Mouse (Mus musculus): ENCODE measurements around the gene Dnajc10. TPM values are rescaled to one million over a fixed set of nuclear protein-coding genes. Genes with fewer than 3 reads are reported as not detected.

Dnajc10 gene
- 43.3 and 45.0 TPM in 2 replicates for polyA plus RNA-seq (2012; rRNA removed)

DNA sequence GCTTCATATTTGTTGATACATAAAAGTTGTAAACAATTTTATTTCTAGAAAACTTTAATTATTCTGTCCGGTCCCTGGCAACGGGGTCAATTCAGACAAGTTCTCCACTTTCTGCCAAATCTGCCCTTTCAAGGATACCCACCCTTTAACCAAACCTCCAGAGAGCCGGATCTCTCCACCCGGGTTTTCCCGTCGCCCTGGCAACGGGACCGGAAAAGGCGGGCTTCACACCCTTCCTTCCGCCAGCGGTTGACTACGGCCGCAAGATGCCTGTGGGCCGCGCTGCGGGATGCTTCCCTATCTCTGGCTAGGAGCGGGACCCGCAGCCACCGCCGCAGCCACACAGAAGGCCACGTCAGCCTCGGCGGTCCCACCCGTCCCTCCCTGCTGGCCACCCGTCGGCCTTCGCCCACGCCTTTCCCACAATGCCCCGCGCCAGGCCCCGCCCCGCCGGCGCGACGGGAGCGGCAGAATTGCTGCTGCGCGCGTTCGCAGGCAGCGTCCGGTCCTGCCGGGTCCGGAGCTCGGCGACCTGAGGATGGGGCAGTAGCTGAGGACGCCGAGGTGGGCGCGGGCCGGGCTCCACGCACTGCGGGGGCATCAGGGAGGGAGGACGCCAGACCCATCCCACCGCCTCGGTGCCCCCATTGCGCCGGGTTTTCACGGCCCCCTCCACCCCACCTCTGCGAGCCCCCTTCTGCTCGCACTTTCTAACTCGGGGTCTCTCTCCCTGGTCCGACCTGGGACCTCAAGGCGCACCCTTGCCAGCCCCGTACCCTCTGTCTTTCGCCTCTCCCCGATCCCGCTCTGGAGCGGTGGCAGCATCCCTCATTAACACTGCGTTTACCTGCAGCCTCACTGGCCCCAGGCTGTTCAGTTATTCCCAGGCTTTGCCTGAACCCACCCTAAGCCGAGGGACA lies at the start of gene Dnajc10:
Gene Dnajc10 (plus strand): TSS at position 225 of the 920 bp plus-strand sequence.
- DNase-seq (ENCODE audit: extremely low spot score in 1 of 2, low spot score in 1 of 2) = peak; percentile 83 to 89

DNA sequence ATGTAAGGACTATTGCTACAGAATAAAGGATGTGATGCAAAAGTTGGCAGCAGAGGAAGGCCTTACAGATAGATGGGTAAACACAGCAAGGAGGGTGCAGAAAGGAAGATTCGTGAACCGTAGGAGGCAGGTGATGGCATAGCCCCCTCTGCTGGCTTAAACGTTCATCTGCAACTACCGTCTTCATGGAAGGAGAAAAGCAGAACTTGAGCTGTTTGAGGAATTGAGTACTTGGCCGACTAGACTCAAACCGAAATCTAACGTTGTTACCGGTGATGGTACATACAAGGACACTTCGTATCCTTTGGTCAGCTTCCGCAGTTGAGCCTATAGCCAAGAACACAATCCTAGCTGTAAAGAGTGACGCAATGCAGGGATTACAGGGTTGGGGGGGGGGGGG lies 48.4 kb upstream of the Dnajc10 start:
- peak; percentile 75 to 92 for DNase-seq (ENCODE audit: extremely low spot score in 1 of 2, low spot score in 1 of 2)

DNA sequence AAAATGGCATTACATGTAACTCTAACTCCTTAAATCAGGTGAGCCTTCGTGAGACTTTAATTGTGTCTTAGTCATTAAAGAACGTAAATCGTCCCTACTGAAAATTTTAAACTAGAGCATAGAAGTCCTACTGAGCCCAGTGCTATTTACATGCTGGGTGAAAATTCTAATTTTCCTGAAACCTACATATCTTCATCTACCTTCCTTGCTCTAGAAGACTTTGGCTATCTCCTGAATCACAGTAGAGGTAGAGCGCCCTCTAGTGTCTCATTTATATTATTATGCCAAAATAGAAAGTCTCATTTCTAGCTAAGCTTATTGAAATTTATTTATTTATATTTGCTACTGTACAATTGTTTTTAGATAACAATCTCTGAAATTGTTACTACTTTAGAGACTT lies 47.2 kb upstream of the Dnajc10 start:
- peak in 1 of 2 experiments; percentile 80 for DNase-seq (ENCODE audit: extremely low spot score in 1 of 2, low spot score in 1 of 2)

DNA sequence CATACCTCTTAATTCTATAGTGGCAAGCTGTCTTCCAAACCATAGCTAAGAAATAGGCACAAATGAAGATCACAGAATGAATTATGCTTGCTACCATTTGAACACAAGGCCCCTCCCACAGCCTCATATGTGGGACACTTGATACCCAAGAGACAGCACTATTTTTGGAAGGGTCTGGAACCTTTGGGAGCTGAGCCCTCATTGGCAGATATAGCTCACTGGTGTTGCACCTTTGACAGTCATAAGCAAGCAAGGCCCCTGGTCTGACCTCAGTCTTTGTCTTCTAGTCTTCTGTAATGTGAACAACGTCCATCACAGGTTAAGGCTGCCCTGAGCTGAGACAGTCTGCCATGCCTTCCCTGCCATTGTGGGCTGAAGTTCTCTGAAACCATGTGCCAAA lies 43.8 kb upstream of the Dnajc10 start:
- DNase-seq (ENCODE audit: extremely low spot score in 1 of 2, low spot score in 1 of 2) = no peak

DNA sequence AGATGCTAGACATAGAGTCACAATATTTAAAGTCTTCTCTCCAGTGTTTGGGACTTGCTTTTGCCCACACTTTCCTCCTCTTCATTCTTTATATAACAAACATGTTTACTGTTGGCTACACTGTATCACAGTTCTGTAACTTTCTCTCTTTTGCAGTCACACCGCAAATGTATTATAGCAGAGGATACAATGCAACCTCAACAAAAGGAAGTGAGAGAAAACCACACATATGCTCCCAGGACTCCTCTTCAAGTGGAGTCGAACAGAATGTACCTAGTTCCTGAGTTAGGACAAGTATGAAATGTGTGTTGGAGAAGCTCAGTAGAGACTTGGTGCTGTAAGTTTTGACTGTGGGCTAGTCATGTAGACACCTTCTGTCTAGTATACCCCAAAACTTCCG lies 42.2 kb upstream of the Dnajc10 start:
- no peak for DNase-seq (ENCODE audit: extremely low spot score in 1 of 2, low spot score in 1 of 2)

DNA sequence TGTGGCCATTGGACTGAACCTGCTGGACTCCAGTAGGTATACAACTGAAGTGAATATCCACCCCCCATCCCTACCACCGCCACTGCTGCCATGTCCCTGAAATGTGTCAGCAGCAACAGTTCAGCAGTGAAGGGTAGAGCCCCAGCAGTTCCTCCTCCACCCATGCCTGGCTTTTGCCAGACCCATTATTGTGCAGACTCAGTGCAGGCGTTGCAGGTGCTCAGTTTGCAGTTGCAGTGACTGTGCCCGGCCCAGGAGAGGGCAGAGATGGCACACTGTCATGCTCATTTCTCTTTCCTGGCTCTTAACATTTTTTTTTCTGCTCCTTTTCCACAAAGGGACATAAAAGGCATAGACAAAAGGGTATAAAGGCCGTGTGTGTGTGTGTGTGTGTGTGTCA lies 41.5 kb upstream of the Dnajc10 start:
- no peak for DNase-seq (ENCODE audit: extremely low spot score in 1 of 2, low spot score in 1 of 2)

DNA sequence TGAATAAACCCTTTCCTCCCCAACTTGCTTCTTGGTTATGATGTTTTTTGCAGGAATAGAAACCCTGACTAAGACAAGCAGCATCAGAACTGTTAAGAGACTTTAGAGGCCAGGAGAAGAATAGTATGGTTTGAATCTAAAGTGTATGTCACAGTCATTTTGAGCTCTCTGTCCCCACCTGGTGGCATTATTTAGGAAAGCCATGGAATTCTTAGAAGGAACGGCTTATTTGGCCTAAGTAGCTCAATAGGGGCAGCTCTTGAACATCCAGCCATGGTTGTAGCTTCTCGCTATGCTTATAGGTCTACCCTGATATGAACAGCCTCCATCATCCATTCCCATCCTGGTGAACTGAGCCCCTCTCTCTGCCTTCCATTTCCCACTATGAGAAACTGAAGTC lies 40.1 kb upstream of the Dnajc10 start:
- peak in 1 of 2 experiments; percentile 85 for DNase-seq (ENCODE audit: extremely low spot score in 1 of 2, low spot score in 1 of 2)

DNA sequence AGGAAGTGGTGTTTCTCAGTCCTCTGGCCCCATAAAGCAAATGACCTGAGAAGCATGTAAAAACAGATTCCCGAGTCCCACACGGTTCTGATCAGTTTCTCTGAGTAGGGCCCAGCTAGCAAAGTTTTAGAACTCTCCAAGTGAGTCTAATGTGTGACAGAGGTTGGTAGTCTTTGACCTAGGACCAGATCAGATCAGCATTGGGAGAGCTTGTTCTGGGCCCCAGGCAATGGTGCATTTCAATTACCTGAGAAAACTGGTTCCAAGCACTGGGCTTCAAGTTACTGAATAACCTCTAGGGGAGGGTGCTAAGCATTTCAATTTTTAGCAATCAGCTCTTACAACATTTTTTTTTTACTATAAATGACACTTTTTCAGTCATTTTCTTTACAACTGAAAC lies 33.1 kb upstream of the Dnajc10 start:
- no peak for DNase-seq (ENCODE audit: extremely low spot score in 1 of 2, low spot score in 1 of 2)

DNA sequence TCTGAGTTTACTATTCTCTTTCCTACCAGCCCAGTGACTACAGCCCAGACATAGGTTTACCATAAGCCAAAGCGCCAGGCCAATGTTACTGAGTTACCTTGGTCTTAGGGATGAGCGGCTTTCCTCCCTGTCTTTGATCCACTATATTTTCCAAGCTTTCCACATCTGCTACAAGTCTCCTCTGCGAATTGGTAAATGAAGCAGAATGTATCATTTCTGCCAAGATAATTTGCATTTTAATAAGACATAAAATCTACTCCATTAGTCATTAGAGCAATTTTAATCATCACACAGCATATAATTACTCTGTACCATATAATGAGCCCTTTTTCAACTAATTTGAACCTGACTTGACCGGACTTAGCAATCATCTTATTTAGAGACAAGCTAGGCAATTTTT lies 28.9 kb upstream of the Dnajc10 start:
- DNase-seq (ENCODE audit: extremely low spot score in 1 of 2, low spot score in 1 of 2) = no peak

DNA sequence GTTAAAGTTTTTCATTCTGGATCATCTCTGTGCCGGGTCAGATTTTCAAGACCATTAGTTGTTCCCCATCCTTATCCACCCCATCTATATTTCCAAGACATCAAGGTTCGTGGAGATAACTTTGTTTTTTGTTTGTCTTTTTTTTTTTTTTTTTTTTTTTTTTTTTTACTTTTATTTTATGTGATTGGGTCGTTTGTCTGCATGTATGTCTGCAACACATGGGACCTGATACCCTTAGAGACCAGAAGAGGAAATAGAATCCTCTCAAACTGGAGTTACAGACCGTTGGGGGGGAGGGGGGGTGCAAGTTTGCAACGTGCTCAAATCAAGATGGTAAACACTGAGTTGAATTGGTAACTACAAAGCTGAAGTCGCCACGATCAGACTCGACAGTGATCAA lies 23.1 kb upstream of the Dnajc10 start, which contains the start of gene Prdx6b:
Gene Prdx6b (plus strand): TSS at position 301 of the 400 bp plus-strand sequence.
- DNase-seq (ENCODE audit: extremely low spot score in 1 of 2, low spot score in 1 of 2) = no peak

DNA sequence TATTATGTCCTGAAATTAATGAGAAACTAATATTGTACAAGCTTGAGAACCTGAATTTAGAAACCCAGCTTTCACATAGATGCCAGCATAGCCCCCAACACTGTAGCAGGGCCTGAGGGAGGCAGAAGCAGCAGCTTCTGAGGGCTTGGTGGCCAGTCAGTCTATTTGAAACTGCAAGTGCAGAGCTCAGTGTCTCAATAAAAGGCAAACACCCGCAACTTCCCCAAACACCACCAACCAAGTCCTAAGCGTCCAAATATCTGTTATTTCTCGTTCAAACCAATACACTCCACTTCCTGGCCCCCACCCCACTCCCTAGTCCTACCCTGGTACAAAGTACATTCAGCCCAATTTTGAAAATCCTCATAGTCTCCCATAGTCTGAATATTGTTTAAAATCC lies 16.9 kb upstream of the Dnajc10 start:
- DNase-seq (ENCODE audit: extremely low spot score in 1 of 2, low spot score in 1 of 2) = no peak

DNA sequence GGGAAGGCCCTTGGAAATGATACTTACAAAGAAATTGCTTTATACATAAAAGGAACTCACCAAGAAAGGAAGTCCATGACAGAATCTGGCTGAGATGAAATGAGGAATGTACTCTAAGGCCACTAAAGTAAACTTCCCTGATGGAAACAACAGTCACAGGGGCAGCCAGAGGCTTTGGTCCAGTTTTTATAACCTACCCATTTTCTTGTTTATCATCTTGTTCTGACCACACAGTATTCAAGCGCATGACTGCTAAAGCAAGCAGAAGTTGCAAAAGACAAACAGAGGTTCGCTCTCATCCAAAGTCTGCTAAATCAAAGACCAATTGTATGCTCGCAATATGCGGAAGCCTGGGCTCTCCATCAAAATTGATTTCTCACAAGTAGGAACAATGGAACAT lies 14.5 kb upstream of the Dnajc10 start:
- DNase-seq (ENCODE audit: extremely low spot score in 1 of 2, low spot score in 1 of 2) = no peak

DNA sequence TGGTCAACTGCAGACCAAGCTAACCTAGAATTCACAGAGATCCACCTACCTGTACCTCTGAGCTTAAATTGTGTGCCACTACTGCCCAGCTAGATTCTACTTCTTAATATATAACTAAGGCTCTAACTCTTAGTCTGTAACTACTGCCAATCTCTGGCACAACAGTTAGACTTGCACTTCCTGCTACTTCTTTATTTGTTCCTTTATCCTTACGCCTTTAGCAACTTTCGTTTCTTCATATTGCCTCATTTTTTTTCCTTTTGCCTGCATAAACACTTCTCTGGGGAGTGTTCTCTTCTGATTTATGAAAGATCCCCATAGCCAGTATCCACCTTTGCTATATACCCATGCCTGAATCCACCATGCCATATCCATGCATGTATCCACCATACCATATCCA lies 11.3 kb upstream of the Dnajc10 start:
- no peak for DNase-seq (ENCODE audit: extremely low spot score in 1 of 2, low spot score in 1 of 2)

DNA sequence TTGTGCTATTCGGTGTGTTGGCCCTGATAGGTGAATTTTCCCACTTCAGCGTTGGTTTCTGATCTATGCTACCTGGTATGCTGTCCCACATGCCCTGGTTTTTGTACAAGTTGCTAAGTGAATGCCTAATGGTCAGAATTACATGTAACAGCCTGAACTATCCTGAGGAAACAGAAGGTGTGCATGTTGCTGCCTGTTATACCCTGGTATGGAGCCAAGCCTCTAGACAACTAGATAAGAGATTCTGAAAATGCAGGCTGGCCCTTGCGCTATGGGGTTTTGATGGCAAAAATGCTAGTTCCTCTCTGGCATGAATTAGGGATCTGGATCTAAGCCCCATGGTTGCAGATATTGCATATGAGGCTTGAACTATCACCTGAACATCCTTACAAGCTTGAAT lies 7.6 kb upstream of the Dnajc10 start:
- no peak for DNase-seq (ENCODE audit: extremely low spot score in 1 of 2, low spot score in 1 of 2)

DNA sequence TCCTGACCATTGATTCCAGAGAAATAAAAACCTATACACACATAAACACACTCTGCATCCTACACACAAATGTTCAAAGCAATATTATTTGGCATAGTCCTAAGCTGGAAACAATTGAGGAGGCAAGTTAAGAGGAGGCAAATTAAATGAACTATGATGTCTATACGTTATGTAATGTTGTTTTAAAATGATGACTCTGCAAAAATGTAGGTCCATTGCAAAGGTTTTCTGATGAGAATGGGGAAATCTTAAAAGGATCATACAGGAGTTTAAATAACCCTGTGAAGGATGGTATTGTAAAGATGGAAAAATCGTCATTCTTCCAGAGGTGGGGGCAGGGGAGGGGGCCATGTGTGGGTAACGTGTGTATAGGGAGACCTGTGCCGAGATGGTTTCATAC lies 5.5 kb upstream of the Dnajc10 start:
- DNase-seq (ENCODE audit: extremely low spot score in 1 of 2, low spot score in 1 of 2) = no peak

DNA sequence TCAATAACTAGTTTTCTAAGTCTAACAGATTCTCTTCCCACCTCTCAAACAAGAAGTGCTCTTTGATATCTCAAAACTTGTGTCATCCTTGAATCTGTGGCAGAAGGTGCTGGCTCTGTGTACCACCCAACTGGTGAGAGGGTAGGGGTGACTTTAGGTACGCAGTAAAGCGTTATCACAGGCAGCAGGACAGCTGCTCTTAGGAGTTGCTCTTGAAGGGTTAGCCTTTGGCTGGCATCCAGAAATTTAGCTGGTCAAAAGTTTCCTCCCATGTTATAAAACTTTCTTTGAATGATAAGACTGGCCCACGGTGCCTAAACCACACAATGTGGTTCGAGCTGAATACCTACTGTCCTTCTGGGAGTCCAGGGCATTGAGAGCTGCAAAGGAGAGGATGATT lies 4.5 kb upstream of the Dnajc10 start:
- DNase-seq (ENCODE audit: extremely low spot score in 1 of 2, low spot score in 1 of 2) = no peak

DNA sequence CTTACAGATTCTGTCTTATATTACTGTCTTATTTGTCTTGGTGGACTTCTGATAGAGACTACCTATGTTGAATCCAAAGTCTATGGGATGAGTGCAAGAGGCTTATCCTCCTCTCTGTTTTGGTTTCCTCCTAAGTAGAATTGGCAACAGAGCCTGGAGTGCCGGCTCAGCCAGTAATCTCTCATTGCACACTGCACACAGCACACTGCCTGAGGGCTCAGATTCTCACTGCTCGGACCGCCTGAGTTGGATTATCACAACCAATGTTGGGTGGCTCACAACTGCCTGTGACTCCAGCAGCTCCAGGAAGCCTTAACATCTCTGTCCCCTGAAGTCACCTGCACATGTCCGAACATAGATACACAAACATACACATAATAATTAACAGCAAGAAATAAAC lies 3.9 kb upstream of the Dnajc10 start:
- DNase-seq (ENCODE audit: extremely low spot score in 1 of 2, low spot score in 1 of 2) = no peak

DNA sequence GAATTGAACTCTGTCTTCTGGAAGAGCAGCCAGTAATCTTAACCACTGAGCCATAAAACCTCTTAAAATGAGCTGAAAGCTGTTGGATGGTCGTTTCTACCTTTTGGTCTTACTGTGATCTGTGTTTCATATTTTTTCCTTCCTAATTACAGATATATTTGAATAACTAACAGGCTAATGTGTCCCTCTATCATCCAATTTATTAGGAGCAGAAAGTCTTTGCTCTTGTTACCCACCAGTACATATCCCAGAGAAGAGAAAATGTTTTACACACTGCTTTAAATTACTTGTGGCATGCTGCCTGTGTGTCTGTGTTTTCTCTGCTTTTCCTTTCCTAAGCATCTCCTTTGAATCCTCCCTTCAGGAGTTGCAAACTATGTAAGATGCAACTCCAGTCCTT lies 1.1 kb upstream of the Dnajc10 start:
- no peak for DNase-seq (ENCODE audit: extremely low spot score in 1 of 2, low spot score in 1 of 2)

DNA sequence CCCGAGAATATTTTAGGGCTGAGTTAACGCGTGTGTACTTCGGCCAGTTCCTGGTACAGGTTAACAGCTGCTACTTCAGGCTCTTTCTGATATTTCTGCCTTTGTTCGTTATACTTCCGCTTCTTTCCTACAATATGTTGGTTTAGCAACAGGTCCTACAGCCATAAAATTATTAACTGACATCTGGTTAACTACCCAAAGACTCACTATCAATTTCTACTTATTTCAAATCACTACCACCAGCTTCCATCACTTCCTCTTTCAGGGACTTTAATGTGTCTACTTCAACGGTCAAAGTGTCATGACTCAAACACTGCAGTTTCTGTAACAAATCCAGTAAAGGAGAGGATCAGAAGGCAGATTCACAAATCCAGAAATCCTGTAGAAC lies 418 bp upstream of the Dnajc10 start:
- DNase-seq (ENCODE audit: extremely low spot score in 1 of 2, low spot score in 1 of 2) = no peak

DNA sequence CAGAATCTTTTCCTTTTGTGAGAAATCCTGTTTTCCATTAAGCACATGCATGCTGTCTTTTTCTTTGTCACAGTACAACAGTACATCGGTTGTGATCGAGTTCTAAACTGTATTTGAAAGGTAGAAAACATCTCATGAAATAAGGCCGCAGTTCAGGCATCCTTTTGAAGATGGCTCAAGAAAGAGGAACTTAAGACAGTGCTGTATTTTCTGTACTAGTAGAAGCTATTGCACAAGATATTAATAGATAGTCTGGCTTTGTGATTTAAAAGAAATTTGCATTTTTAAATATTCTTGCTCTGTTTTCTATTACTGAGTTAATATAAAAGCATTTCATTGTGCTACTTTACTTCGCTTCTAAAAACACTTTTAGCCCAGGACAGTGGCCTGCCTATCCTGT lies 7.6 kb downstream of the Dnajc10 start:
- no peak for DNase-seq (ENCODE audit: extremely low spot score in 1 of 2, low spot score in 1 of 2)

DNA sequence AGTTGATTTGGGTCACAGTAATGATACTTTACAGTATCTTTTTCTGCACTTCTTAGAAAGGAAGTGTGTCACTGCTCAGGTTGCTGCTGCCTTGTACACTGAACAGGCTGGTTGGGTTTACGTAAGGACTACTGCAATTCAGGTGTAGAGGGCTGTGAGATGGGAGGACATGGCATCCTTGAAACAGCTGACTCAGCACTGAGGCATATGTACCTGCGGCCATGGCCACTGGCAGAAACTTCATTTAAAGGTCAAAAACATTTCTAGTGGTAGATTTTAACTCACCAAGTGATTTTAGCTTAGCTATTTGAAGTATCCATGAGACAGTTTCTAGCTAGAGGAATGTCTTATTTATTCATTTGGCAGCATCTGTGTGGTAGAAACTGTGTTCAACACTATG lies 10.5 kb downstream of the Dnajc10 start:
- no peak for DNase-seq (ENCODE audit: extremely low spot score in 1 of 2, low spot score in 1 of 2)

DNA sequence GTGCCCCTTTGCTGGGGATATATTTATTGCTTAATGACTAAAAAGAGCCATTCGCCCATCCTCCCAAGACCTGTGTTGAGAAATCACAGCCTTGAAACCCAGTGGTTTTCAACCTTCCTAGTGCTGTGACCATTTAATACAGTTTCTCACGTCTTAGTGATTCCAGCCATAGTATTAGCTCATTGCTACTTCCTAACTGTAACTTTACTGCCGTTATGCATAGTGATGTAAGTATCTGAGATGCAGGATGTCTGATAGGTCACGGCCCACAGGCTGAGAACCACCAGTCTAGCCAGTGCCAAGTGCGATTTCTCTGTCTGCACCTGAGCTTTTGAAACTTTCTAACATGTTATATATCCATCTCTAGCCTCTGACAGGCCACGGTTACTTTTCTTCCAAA lies 12.0 kb downstream of the Dnajc10 start:
- no peak for DNase-seq (ENCODE audit: extremely low spot score in 1 of 2, low spot score in 1 of 2)

All from frontal cortex, adult 2 months (tissue).